Mouse (Mus musculus) ES-E14 (cell line): ENCODE measurements around the gene Sdccag8. TPM values are rescaled to one million over a fixed set of nuclear protein-coding genes. Genes with fewer than 3 reads are reported as not detected.

Experiments used
- DNase-seq: peaks from one replicate; pipeline ENCODE4 v3.0.0-alpha.2; 2013; ENCODE audit warnings: low read depth, low spot score
- H3K27ac ChIP-seq: 2 replicates; pipeline ENCODE4 v1.5.1; 2012; ENCODE audit warnings: low read depth, mild to moderate bottlenecking, low read length, moderate library complexity, mixed read lengths; ENCODE audit not compliant: poor library complexity, insufficient read depth, severe bottlenecking
- H3K36me3 ChIP-seq: 2 replicates; pipeline ENCODE4 v1.6.1; 2012; ENCODE audit warnings: mild to moderate bottlenecking, low read length, moderate library complexity, mixed read lengths; ENCODE audit not compliant: control insufficient read depth, poor library complexity, insufficient read depth, severe bottlenecking
- H3K4me1 ChIP-seq, 2 experiments: fragments of 150-350 bp in 1 of 2; sonication (generic) in 1 of 2; 2 replicates each; pipeline ENCODE4 v1.6.1; 2012; ENCODE audit warnings: low read length in 2 of 2, mild to moderate bottlenecking in 1 of 2, mixed read lengths in 1 of 2; ENCODE audit not compliant: control insufficient read depth in 2 of 2, insufficient read depth in 2 of 2, poor library complexity in 1 of 2
- H3K4me3 ChIP-seq, 2 experiments: fragments of 150-350 bp in 1 of 2; sonication (generic) in 1 of 2; 2 replicates each; pipeline ENCODE4 v1.5.1; 2012; ENCODE audit warnings: low read length in 2 of 2, low read depth in 1 of 2, mild to moderate bottlenecking in 1 of 2, mixed read lengths in 1 of 2; ENCODE audit not compliant: insufficient read depth in 1 of 2, poor library complexity in 1 of 2, severe bottlenecking in 1 of 2
- H3K9ac ChIP-seq: 2 replicates; pipeline ENCODE4 v1.6.1; 2012; ENCODE audit warnings: low read depth, mild to moderate bottlenecking, low read length, mixed read lengths; ENCODE audit not compliant: poor library complexity, insufficient read depth, severe bottlenecking
- H3K9me3 ChIP-seq: fragments of 150-350 bp; sonication (generic); 2 replicates; pipeline ENCODE4 v1.6.1; 2012; ENCODE audit warnings: low read depth, mild to moderate bottlenecking, low read length; ENCODE audit not compliant: control insufficient read depth, insufficient read depth
- CHD2 ChIP-seq: IDR thresholded peaks from 2 replicates; pipeline ENCODE4 v1.6.1; 2014; ENCODE audit warnings: mild to moderate bottlenecking, low read depth, low read length, inconsistent platforms
- HCFC1 ChIP-seq: IDR thresholded peaks from 2 replicates; pipeline ENCODE4 v1.6.1; 2012; ENCODE audit warnings: low read length, inconsistent platforms, borderline replicate concordance; ENCODE audit not compliant: insufficient read depth
- MAFK ChIP-seq: IDR thresholded peaks from 2 replicates; pipeline ENCODE4 v1.6.1; 2014; ENCODE audit warnings: mild to moderate bottlenecking, low read depth, low read length, inconsistent platforms; ENCODE audit not compliant: insufficient read depth
- ZC3H11A ChIP-seq: IDR thresholded peaks from 2 replicates; pipeline ENCODE4 v1.6.1; 2012; ENCODE audit warnings: low read depth, mild to moderate bottlenecking, inconsistent platforms, low read length, borderline replicate concordance
- ZNF384 ChIP-seq: IDR thresholded peaks from 2 replicates; pipeline ENCODE4 v1.6.1; 2012; ENCODE audit warnings: low read depth, low read length, inconsistent platforms
- in situ Hi-C, 2 experiments: fragments of 600-800 bp; cut with MboI; formaldehyde crosslinking; loops; one replicate each; pipeline ENCODE4 v1.15.1; 2025; ENCODE audit warnings: low sequenced_read_pairs in 2 of 2, inconsistent platforms in 1 of 2; ENCODE audit not compliant: unreplicated experiment in 2 of 2
- total RNA-seq: library from RNA; depleted of rRNA; stranded (reverse); fragments of 300-350 nt; gene quantifications from 2 replicates; pipeline ENCODE4 v1.2.3, GENCODE M21; 2012; rRNA removed

Sdccag8 gene
- total RNA-seq, 1 experiment = 5.0 TPM

DNA sequence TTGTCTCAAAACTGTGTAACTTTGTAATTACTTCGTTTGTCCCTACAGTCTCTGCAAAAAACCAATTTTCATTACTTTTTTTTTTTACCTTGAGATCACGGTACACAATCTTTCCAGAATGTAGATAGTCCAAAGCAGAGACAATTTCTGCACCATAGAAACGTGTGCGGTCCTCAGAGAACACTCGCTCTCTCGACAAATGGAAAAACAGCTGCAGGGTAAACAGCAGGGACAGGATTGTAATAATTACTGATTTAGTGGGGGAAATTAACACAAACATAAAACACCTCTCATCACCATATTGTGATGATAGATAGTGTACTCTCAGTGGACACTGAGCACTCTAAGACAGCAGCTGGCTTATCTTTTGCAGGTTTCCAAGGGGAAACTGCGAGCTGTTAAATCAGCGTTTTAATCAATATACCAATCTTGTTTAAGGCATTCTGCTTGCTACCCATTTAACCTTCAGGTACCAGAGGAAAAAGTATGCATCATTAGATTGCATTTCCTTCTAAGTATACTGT, 252.7 kb downstream of the Sdccag8 start:
- in situ Hi-C loops = no loop called here
- no peak for DNase-seq
- TF ChIP-seq ZC3H11A (no peak), MAFK (no peak), ZNF384 (no peak), HCFC1 (no peak), CHD2 (no peak)
- no peak overlapping the region for H3K4me3 ChIP-seq
- no peaks in the 10 kb centered on the region for H3K36me3 ChIP-seq
- no peaks in the 10 kb centered on the region for H3K9me3 ChIP-seq
- no peaks in the 10 kb centered on the region for H3K4me1 ChIP-seq
- H3K27ac ChIP-seq = no peak overlapping the region
- no peak overlapping the region for H3K9ac ChIP-seq

DNA sequence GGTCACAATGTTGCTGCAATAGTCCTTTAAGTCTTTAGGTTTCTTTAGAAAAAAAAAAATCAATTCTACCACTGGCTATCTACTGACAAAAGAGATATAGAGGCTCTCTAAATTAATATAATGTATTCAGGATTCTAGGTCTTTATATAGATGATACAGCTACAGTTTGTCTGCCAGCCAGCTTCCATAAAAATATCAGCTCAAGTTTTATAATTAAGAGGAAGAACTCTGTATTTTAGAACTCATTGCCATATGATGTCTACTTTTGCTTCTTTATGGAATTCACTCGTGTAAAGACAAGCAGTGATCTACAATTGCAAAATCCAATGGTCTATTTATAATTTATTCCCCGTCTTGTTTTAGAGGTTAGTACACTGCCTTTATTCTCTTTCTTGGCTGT, 254.7 kb downstream of the Sdccag8 start:
- no peak overlapping the region for H3K4me3 ChIP-seq
- TF ChIP-seq HCFC1 (no peak), ZC3H11A (no peak), CHD2 (no peak), ZNF384 (no peak), MAFK (no peak)
- H3K36me3 ChIP-seq = no peaks in the 10 kb centered on the region
- DNase-seq = no peak
- no peak overlapping the region for H3K27ac ChIP-seq
- no peak overlapping the region for H3K9ac ChIP-seq
- H3K4me1 ChIP-seq = no peaks in the 10 kb centered on the region
- H3K9me3 ChIP-seq = no peaks in the 10 kb centered on the region
- in situ Hi-C loops = no loop called here

Other genes with a start within 250 kb of the Sdccag8 start
- gene Cep170, start 593 bp upstream of the Sdccag8 start, total RNA-seq = 14.2 and 20.8 TPM in 2 replicates